Mouse (Mus musculus) embryo, embryonic 9.5 days (tissue): Measurements from ENCODE around the gene Hsd17b6.

Source experiments
- DNase-seq: peaks from one replicate; pipeline ENCODE4 v3.0.0-alpha.2; 2017; ENCODE audit errors: extremely low spot score

Hsd17b6 gene

GRCm38 (mm10) chr10:128008207-128008889, 937 bp upstream of the Hsd17b6 start:
- peak; percentile 76 for DNase-seq

- DNase-seq: no peak
Observed at GRCm38 (mm10) chr10:128005479-128005878, 1.9 kb downstream of the Hsd17b6 start.

GRCm38 (mm10) chr10:128004918-128005317, 2.5 kb downstream of the Hsd17b6 start:
- DNase-seq: no peak

- DNase-seq: no peak
Observed at GRCm38 (mm10) chr10:128003281-128003801, 4.1 kb downstream of the Hsd17b6 start.

- no peak for DNase-seq
Observed at GRCm38 (mm10) chr10:127998260-127998659, 9.2 kb downstream of the Hsd17b6 start.

- no peak for DNase-seq
Observed at GRCm38 (mm10) chr10:127996690-127997089, 10.7 kb downstream of the Hsd17b6 start.

GRCm38 (mm10) chr10:127985601-127986000, 21.8 kb downstream of the Hsd17b6 start:
- peak; percentile 15 for DNase-seq

- DNase-seq: no peak
Observed at GRCm38 (mm10) chr10:127984650-127985049, 22.8 kb downstream of the Hsd17b6 start.

GRCm38 (mm10) chr10:127975503-127975902, 31.9 kb downstream of the Hsd17b6 start:
- DNase-seq: no peak

GRCm38 (mm10) chr10:127974062-127974461, 33.3 kb downstream of the Hsd17b6 start:
- no peak for DNase-seq

- DNase-seq: no peak
Observed at GRCm38 (mm10) chr10:127971135-127971534, 36.3 kb downstream of the Hsd17b6 start.

GRCm38 (mm10) chr10:127970359-127970831, 37.0 kb downstream of the Hsd17b6 start:
- no peak for DNase-seq

GRCm38 (mm10) chr10:127969820-127970219, 37.6 kb downstream of the Hsd17b6 start:
- DNase-seq: no peak

- no peak for DNase-seq
Observed at GRCm38 (mm10) chr10:127966506-127966905, 40.9 kb downstream of the Hsd17b6 start.

- no peak for DNase-seq
Observed at GRCm38 (mm10) chr10:127964004-127964403, 43.4 kb downstream of the Hsd17b6 start.

GRCm38 (mm10) chr10:127962451-127962850, 45.0 kb downstream of the Hsd17b6 start:
- no peak for DNase-seq

- no peak for DNase-seq
Observed at GRCm38 (mm10) chr10:127959161-127959679, 48.2 kb downstream of the Hsd17b6 start.

GRCm38 (mm10) chr10:127956168-127956816, 51.1 kb downstream of the Hsd17b6 start:
- DNase-seq: peak; percentile 63

- no peak for DNase-seq
Observed at GRCm38 (mm10) chr10:127955034-127955433, 52.4 kb downstream of the Hsd17b6 start.

- DNase-seq: no peak
Observed at GRCm38 (mm10) chr10:127951821-127952220, 55.6 kb downstream of the Hsd17b6 start.

GRCm38 (mm10) chr10:127951390-127951789, 56.0 kb downstream of the Hsd17b6 start:
- DNase-seq: no peak

GRCm38 (mm10) chr10:127949596-127950130, 57.7 kb downstream of the Hsd17b6 start:
- DNase-seq: no peak
